ENCODE assay signal across 22 mouse cellular contexts in the genomic region with DNA sequence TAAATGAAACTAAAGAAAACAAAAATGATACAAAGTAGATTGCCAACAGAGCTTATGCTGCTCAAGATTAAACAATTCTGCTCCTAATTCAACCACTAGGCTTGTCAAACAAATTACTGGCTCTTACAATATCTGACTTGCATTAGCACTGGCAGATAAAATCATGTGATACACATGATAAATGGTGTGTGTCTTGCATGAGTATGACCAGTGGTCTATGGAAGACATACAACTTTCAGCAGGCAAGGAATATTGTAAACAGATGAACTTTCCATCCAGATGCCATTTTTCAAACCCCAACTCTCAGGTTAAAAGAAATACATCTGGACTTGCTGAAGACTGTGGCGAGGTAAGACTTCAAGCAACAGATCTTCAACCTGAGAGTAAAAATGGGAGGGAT.
A peak's percentile ranks its signal among the peaks of the same experiment; 100 is the strongest.
DNase-seq lines count a peak whose midpoint lies in the region; ATAC-seq lines count a peak whose summit lies in the region.
"Had no signal": no experiment of that assay in that cellular context is flagged by ENCODE, and none has a peak within 500 bp of the region (broad histone marks: within the 10 kb centered on the region; RNA-seq: fewer than 3 reads in every experiment).

No protein-coding gene starts in this region.

- WGBS in stomach, embryonic 16.5 days: 55% methylated on average over 1 of the region's 1 CpGs

- H3K27ac ChIP-seq in stomach, embryonic 16.5 days (ENCODE audit: low read length): no peak overlapping the region
- H3K27ac ChIP-seq: embryonic facial prominence, embryonic 15.5 days; forebrain, embryonic 10.5 days; heart, embryonic 13.5 days; hindbrain, embryonic 15.5 days had no signal

- H3K9ac ChIP-seq in stomach, embryonic 16.5 days (ENCODE audit: low read length): no peak overlapping the region
- H3K9ac ChIP-seq: embryonic facial prominence, embryonic 15.5 days; heart, embryonic 13.5 days; hindbrain, embryonic 15.5 days had no signal

- H3K9me3 ChIP-seq in stomach, embryonic 16.5 days (replicated peaks; ENCODE audit: control insufficient read depth, low read length): no peaks in the 10 kb centered on the region
- H3K9me3 ChIP-seq: embryonic facial prominence, embryonic 15.5 days; forebrain, embryonic 10.5 days; heart, embryonic 13.5 days; hindbrain, embryonic 15.5 days had no signal

- H3K36me3 ChIP-seq in stomach, embryonic 16.5 days (ENCODE audit: control insufficient read depth, insufficient read depth, low read length): no peaks in the 10 kb centered on the region
- H3K36me3 ChIP-seq: embryonic facial prominence, embryonic 15.5 days; forebrain, embryonic 10.5 days; heart, embryonic 13.5 days; hindbrain, embryonic 15.5 days had no signal

- no peaks in the 10 kb centered on the region for H3K27me3 ChIP-seq in stomach, embryonic 16.5 days (ENCODE audit: control insufficient read depth, insufficient read depth, low read length)
- H3K27me3 ChIP-seq: CH12.LX; embryonic facial prominence, embryonic 15.5 days; heart, embryonic 13.5 days; hindbrain, embryonic 15.5 days had no signal

- no peak overlapping the region for H3K4me2 ChIP-seq in stomach, embryonic 16.5 days (ENCODE audit: low read depth, low read length)
- H3K4me2 ChIP-seq: embryonic facial prominence, embryonic 15.5 days; heart, embryonic 13.5 days; hindbrain, embryonic 15.5 days had no signal

- H3K4me1 ChIP-seq in stomach, embryonic 16.5 days (ENCODE audit: control insufficient read depth, insufficient read depth, low read length): no peaks in the 10 kb centered on the region
- H3K4me1 ChIP-seq: embryonic facial prominence, embryonic 15.5 days; forebrain, embryonic 10.5 days; heart, embryonic 13.5 days; hindbrain, embryonic 15.5 days had no signal

- DNase-seq in embryo, embryonic 11 days: peak; percentile 17
- DNase-seq in embryo, embryonic 9.5 days (ENCODE audit: extremely low spot score): no peak
- DNase-seq in NIH3T3 (ENCODE audit: low read depth): peak; percentile 7
- DNase-seq in forelimb bud, embryonic 11.5 days (ENCODE audit: low read depth, low spot score): peak; percentile 56
- no peak for DNase-seq in B cell, adult 2 months
- no peak for DNase-seq in ovary, postnatal 14 days (ENCODE audit: low spot score)
- DNase-seq: adrenal gland, adult 8-10 months; adrenal gland, postnatal 36 days; cerebellum, adult 11 months; cerebellum, adult 8-10 months; cerebellum, postnatal 14 days; gastrocnemius, postnatal 36 days; heart, adult 11 months; heart, postnatal 36 days had no signal

- peak; percentile 40; the same call in 1 of the 2 replicates for ATAC-seq in stomach, embryonic 16.5 days (ENCODE audit: insufficient read depth, low FRiP score)
- ATAC-seq: forebrain, embryonic 14.5 days had no signal

- H3K4me3 ChIP-seq in stomach, embryonic 16.5 days (replicated peaks; ENCODE audit: low read length): no peak overlapping the region
- H3K4me3 ChIP-seq: embryonic facial prominence, embryonic 15.5 days; erythroblast, embryonic 14.5 days; forebrain, embryonic 10.5 days; heart, embryonic 13.5 days; hindbrain, embryonic 15.5 days had no signal

Comparison
In these comparisons a context has a peak if more than half of its experiments do, and no peak if none do; other contexts are left out.
1. DNase-seq: peak in embryo, embryonic 11 days (single experiment), NIH3T3 (single experiment) and forelimb bud, embryonic 11.5 days (single experiment); none in embryo, embryonic 9.5 days (single experiment), B cell, adult 2 months (0 of 2) and ovary, postnatal 14 days (single experiment).